Mouse (Mus musculus) limb, embryonic 10.5 days (tissue): ENCODE measurements around the gene Slamf1. TPM values are rescaled to one million over a fixed set of nuclear protein-coding genes. Genes with fewer than 3 reads are reported as not detected.

Source experiments
- DNase-seq: peaks from one replicate; pipeline ENCODE4 v3.0.0-alpha.2; 2017; ENCODE audit warnings: low spot score
- H3K27ac ChIP-seq: fragments of 300-500 bp; sonication (generic); 2 replicates; pipeline ENCODE4 v1.5.1; 2016; ENCODE audit warnings: mild to moderate bottlenecking
- H3K27me3 ChIP-seq: fragments of 300-500 bp; sonication (generic); 2 replicates; pipeline ENCODE4 v1.6.1; 2016; ENCODE audit warnings: low read depth, mild to moderate bottlenecking; ENCODE audit not compliant: poor library complexity, severe bottlenecking
- H3K36me3 ChIP-seq: fragments of 300-500 bp; sonication (generic); 2 replicates; pipeline ENCODE4 v1.6.1; 2016; ENCODE audit warnings: mild to moderate bottlenecking, moderate library complexity
- H3K4me1 ChIP-seq: fragments of 300-500 bp; sonication (generic); 2 replicates; pipeline ENCODE4 v1.6.1; 2016
- H3K4me3 ChIP-seq: fragments of 300-500 bp; sonication (generic); 2 replicates; pipeline ENCODE4 v1.5.1; 2016; ENCODE audit warnings: mild to moderate bottlenecking, moderate library complexity
- H3K9me3 ChIP-seq: fragments of 300-500 bp; sonication (generic); replicated peaks from 2 replicates; pipeline ENCODE4 v1.6.1; 2016; ENCODE audit warnings: mild to moderate bottlenecking
- WGBS: fragments of 180-500 bp; shearing (Covaris S2); methylation state at CpG from one replicate; pipeline ENCODE4 v1.1.7; 2016; 5-methylcytosine and 5-hydroxymethylcytosine counted together
- polyA plus RNA-seq: library from polyadenylated mRNA; unstranded; fragments of >200 nt; fragmentation: Nextera tagmentation; extraction: Ambion mirVana; gene quantifications from 2 replicates; pipeline ENCODE4 v1.2.1, GENCODE M21; 2016

Gene Slamf1
- polyA plus RNA-seq, 1 experiment from 2014 or later = 0.29 TPM

DNA sequence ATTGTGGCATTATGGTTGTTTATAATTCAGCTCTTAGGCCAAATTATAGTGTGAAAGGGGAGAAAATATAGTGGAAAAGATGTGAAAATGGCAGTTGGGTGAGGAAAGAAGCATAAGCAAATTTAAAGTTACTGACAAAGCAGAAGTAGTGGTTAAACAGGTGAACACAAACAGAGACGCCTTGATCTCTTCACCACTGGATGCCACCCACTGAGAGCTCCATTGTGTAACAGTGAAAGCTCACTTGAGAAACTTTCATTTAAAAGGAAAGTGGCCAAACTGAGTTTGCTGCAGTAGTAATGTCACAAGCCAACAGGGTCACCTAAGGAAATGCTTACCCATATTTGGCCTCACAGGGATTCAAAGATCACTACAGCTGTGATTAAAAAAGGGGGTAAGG, 54.4 kb downstream of the Slamf1 start:
- no peaks in the 10 kb centered on the region for H3K27me3 ChIP-seq
- H3K4me1 ChIP-seq = no peaks in the 10 kb centered on the region
- H3K27ac ChIP-seq = no peak overlapping the region
- H3K9me3 ChIP-seq = no peaks in the 10 kb centered on the region
- no peak for DNase-seq
- H3K4me3 ChIP-seq = no peak overlapping the region
- H3K36me3 ChIP-seq = no peaks in the 10 kb centered on the region
- 40% methylated on average over 1 of the region's 1 CpGs for WGBS

DNA sequence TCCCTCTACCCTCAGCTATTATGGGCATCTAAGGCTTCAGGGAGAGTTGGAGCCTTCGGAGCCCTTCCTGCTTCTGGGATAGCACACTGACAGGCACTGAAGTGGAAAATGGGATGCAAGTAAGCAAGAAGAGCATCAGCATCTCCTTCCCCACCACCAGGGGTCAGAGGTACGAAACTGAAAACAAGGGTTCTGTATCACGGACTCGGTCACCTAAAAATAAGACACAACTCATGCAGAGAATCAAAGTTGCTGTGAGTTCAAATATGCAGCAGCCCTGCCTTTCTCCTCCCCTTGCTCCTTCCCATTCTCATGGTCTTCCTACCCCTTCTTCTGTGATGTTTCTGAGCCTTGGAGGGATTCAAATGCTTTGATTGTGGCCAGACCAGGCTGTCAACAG, 58.5 kb downstream of the Slamf1 start:
- no peak for DNase-seq
- Histone ChIP-seq H3K27me3 (no peaks in the 10 kb centered on the region), H3K4me1 (no peaks in the 10 kb centered on the region), H3K4me3 (no peak overlapping the region), H3K27ac (no peak overlapping the region), H3K9me3 (no peaks in the 10 kb centered on the region), H3K36me3 (no peaks in the 10 kb centered on the region)
- WGBS = 51% methylated on average over 4 of the region's 4 CpGs

DNA sequence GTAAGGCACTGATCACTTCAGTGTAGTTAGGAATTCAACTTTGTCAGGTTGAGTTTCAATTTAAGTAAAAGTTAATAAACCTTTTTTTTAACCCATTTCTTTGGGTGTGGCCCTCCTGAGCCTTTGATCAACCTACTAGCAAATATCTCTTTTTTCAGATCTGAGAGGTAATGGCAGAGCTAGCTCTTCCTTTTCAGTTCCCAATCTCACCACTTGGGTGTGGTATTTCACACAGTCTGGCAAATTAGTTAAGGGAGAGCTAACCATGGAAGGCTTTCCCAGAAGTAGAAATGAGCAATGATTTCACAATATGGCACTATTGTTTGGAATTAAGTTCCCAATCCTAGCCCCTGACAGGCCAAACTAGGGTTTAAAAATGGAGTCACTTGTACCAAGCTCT, 59.2 kb downstream of the Slamf1 start:
- Histone ChIP-seq H3K4me1 (no peaks in the 10 kb centered on the region), H3K9me3 (no peaks in the 10 kb centered on the region), H3K36me3 (no peaks in the 10 kb centered on the region), H3K27ac (no peak overlapping the region), H3K4me3 (no peak overlapping the region), H3K27me3 (no peaks in the 10 kb centered on the region)
- DNase-seq = no peak

DNA sequence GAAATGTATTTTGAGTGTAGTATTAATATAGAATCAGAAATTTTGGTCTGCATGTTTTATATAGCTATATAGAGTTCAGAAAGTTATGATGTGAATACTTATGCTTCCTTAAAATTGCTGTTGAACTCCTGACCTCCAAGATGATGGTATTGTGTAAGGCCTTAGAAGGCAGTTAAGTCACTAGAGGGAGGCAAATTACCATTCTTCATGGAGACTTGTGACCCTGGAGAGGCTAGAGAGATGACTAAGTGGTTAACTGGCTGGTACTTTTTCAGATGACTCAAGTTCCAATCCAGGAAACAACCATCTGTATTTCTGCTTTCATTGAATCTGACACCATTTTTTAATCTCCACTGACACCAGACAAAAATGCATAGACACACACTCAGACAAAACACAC, 60.7 kb downstream of the Slamf1 start:
- no peak for DNase-seq
- Histone ChIP-seq H3K4me1 (no peaks in the 10 kb centered on the region), H3K27me3 (no peaks in the 10 kb centered on the region), H3K9me3 (no peaks in the 10 kb centered on the region), H3K27ac (no peak overlapping the region), H3K36me3 (no peaks in the 10 kb centered on the region), H3K4me3 (no peak overlapping the region)

DNA sequence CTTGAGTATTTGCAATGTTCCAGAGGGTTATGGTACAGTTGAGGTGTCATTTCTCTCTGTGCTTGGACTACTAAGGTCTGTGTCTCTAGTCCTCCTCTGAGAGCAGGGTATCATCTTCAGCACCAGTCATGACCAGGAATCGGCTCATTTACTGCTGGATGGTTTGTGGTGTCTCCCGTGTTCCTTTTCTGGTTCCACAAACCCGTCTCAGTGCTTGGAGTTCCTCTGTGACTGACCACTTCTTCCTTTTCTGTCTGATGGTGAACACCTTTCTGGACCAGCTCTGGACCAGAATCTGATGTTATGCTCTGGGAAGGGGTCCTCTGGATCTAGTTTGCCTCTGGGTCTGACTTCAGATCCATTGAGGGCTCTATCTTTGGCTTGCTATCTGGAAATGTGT, 72.6 kb downstream of the Slamf1 start, which contains the start of gene Cd84:
Gene Cd84, plus strand, starts transcription at position 210 of the 400 bp plus-strand sequence.
- WGBS = 93% methylated on average over 3 of the region's 3 CpGs
- Histone ChIP-seq H3K27me3 (no peaks in the 10 kb centered on the region), H3K36me3 (no peaks in the 10 kb centered on the region), H3K4me3 (no peak within 1 kb of the TSS), H3K4me1 (no peaks in the 10 kb centered on the region), H3K9me3 (no peaks in the 10 kb centered on the region), H3K27ac (no peak within 1 kb of the TSS)
- no peak for DNase-seq

DNA sequence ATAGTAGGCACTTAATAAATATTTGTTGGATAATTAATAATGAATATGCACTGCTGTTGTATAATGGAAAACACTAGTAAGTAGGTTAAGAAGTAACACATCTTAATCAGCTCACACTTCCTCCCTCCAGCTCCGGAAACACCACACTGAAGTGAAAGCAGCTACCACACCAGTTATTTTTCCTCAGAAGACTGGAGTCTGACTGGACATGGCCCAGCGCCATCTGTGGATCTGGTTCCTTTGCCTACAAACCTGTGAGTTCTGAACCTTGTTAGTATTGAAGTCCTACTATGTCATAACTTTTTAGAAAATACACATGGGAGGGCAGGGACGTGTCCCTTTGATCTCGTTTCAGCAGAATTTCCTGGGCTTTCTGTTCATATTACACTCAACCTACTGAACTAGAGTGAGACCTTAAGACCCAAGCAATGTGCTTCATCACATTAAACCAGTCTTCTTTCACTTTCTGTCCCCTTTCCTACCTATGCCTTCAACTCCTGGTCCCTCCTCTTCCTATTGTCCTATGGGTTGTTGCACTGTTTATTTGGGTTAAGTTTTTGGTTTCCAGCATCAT, 73.6 kb downstream of the Slamf1 start:
- no peak overlapping the region for H3K4me3 ChIP-seq
- H3K27ac ChIP-seq = no peak overlapping the region
- DNase-seq = no peak
- no peaks in the 10 kb centered on the region for H3K4me1 ChIP-seq
- H3K9me3 ChIP-seq = no peaks in the 10 kb centered on the region
- no peaks in the 10 kb centered on the region for H3K27me3 ChIP-seq
- H3K36me3 ChIP-seq = no peaks in the 10 kb centered on the region
- 82% methylated on average over 4 of the region's 4 CpGs for WGBS

DNA sequence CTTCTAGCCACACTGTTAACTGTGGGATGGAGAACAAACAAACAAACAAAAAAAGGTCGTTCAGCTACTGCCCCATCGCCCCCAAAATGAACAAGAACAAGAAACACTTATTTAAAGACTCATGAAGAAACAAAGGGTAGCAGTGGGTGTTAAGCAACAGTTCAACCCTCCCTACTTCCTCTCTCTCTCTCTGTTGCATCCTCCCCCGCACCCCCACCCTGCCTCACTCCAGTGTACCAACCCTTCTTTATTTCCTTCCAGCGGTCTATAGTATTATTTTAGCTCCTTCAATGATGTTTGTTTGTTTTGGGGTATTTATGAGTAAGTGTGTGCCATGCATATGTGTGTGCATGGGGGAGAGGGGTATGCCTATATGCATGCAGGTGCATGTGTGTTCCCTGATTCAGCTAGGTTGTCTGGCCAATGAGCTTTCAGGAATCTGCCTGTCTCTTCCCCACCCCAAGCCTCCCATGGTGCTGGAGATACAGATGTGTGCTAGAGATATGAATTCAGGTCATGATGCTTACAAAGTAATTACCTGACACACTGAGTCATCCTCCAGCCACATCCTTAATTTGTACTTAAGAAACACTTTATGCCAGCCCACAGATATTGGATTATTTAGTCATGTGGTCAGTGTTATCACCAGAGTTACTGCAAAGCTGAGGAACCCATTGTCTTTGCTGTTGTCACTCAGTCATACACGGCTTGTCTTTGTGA, 78.3 kb downstream of the Slamf1 start:
- Histone ChIP-seq H3K27me3 (no peaks in the 10 kb centered on the region), H3K9me3 (no peaks in the 10 kb centered on the region), H3K4me1 (no peaks in the 10 kb centered on the region), H3K4me3 (no peak overlapping the region), H3K36me3 (no peaks in the 10 kb centered on the region), H3K27ac (no peak overlapping the region)
- no peak for DNase-seq
- 83% methylated on average over 5 of the region's 5 CpGs for WGBS

DNA sequence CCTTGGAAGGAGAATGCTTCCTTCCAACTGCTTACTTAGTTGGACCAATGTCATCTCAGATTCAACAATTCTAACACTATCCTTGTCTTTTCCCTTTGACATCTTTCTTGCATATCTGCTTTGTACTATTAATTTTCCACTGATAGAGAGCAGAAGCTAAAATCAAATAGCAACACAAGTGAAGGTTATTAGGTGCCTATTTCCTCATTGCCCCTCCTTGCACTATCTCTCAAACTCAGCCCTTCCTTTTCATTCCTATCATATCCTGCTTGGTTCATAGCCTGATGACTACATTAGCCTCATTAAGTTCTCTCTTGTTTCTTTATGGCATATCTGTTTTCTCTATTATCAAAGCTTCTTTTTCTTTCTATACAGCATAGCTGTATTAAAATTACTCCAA, 81.3 kb downstream of the Slamf1 start:
- H3K4me3 ChIP-seq = no peak overlapping the region
- no peaks in the 10 kb centered on the region for H3K4me1 ChIP-seq
- H3K27me3 ChIP-seq = no peaks in the 10 kb centered on the region
- no peak overlapping the region for H3K27ac ChIP-seq
- H3K36me3 ChIP-seq = no peaks in the 10 kb centered on the region
- no peak for DNase-seq
- H3K9me3 ChIP-seq = no peaks in the 10 kb centered on the region

DNA sequence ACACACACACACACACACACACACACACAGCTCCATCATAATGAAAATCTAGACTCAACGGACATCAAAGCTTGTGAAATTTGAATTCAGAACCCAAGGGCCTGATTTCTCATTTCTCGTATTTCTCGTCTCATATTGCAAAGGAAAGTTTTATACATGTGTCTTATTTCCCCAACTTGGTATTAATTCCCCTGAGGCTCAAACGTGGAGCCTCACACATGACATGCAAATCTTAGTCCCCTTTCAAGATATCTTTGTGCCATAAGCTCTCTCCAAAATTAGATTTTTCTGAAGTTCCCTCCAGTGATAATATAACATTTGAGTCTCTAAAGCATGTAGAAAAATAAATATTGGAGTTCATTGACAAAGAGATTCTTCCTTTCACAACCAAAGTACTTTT, 81.8 kb downstream of the Slamf1 start:
- Histone ChIP-seq H3K36me3 (no peaks in the 10 kb centered on the region), H3K27ac (no peak overlapping the region), H3K4me3 (no peak overlapping the region), H3K27me3 (no peaks in the 10 kb centered on the region), H3K9me3 (no peaks in the 10 kb centered on the region), H3K4me1 (no peaks in the 10 kb centered on the region)
- WGBS = 90% methylated on average over 4 of the region's 4 CpGs
- DNase-seq = no peak

DNA sequence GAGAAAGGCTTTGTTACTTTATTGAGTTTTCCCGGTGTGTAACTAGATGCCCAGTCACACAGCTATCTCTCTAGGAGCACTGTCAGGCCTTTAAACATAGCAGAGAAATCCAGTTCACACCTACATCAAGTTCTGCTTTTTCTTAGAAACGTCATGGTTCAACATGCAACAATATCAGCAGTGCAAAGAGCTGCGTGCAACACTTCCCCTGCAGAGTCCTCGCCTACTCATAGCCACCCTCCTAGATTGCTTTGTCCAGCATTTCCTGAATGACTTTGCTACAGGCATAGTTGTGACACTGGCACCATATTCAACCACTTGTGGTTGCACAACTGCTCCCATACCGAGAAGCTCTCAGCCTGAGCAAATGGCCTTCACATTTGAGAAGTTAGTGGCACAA, 82.5 kb downstream of the Slamf1 start:
- Histone ChIP-seq H3K27ac (no peak overlapping the region), H3K9me3 (no peaks in the 10 kb centered on the region), H3K27me3 (no peaks in the 10 kb centered on the region), H3K36me3 (no peaks in the 10 kb centered on the region), H3K4me3 (no peak overlapping the region), H3K4me1 (no peaks in the 10 kb centered on the region)
- DNase-seq = no peak
- 88% methylated on average over 5 of the region's 5 CpGs for WGBS

Other genes with a start within 250 kb of the Slamf1 start
- gene Itln1, start 231.8 kb upstream of the Slamf1 start, polyA plus RNA-seq = not detected in 2 replicates
- gene Cd244a, start 207.9 kb upstream of the Slamf1 start, polyA plus RNA-seq = not detected in 2 replicates
- not detected in 2 replicates for gene Ly9, start 159.7 kb upstream of the Slamf1 start, polyA plus RNA-seq
- not detected in 2 replicates for gene Slamf7, start 114.1 kb upstream of the Slamf1 start, polyA plus RNA-seq
- gene Cd48, start 85.1 kb upstream of the Slamf1 start, polyA plus RNA-seq = 0.13 and 0.38 TPM in 2 replicates
- gene Cd84, start 72.6 kb downstream of the Slamf1 start, polyA plus RNA-seq = 0.23 and 0.44 TPM in 2 replicates
- gene Gm10521, start 128.5 kb downstream of the Slamf1 start, polyA plus RNA-seq = not detected in 2 replicates
- not detected in 2 replicates for gene Slamf6, start 150.4 kb downstream of the Slamf1 start, polyA plus RNA-seq